18 mouse cellular contexts compared by ENCODE assay signal in genomic region chr12:80387326-80387725, GRCm38 (mm10).
"Had no signal": no experiment of that assay in that cellular context is flagged by ENCODE, and none has a peak within 500 bp of the region (broad histone marks: within the 10 kb centered on the region; RNA-seq: fewer than 3 reads in every experiment).

No protein-coding gene starts in this region.

- H3K27me3 ChIP-seq: liver, embryonic 15.5 days; neural tube, embryonic 15.5 days; stomach, embryonic 15.5 days had no signal

- H3K4me1 ChIP-seq: limb, embryonic 10.5 days; liver, embryonic 15.5 days; neural tube, embryonic 15.5 days; stomach, embryonic 15.5 days had no signal

- DNase-seq: kidney, adult 11 months; kidney, adult 9 months; kidney, postnatal 10 days; kidney, postnatal 4 days; lung, embryonic 14.5 days; lung, postnatal 10 days; lung, postnatal 4 days; midbrain, embryonic 14.5 days; right cerebral cortex, adult 18-20 months; spleen, adult 18-20 months; thymus, postnatal 36 days had no signal

- H3K9me3 ChIP-seq: limb, embryonic 10.5 days; liver, embryonic 15.5 days; midbrain, embryonic 10.5 days; neural tube, embryonic 15.5 days; stomach, embryonic 15.5 days had no signal

- H3K4me3 ChIP-seq: limb, embryonic 10.5 days; liver, embryonic 15.5 days; midbrain, embryonic 10.5 days; myocyte; neural tube, embryonic 15.5 days; stomach, embryonic 15.5 days had no signal

- H3K4me2 ChIP-seq: liver, embryonic 11.5 days; liver, embryonic 15.5 days; lung, embryonic 14.5 days; neural tube, embryonic 15.5 days; stomach, embryonic 15.5 days had no signal

- H3K9ac ChIP-seq: liver, embryonic 15.5 days; lung, embryonic 14.5 days; neural tube, embryonic 15.5 days; stomach, embryonic 15.5 days had no signal

- H3K27ac ChIP-seq: limb, embryonic 10.5 days; liver, embryonic 15.5 days; midbrain, embryonic 10.5 days; neural tube, embryonic 15.5 days; stomach, embryonic 15.5 days had no signal
